Mouse (Mus musculus): ENCODE data around the gene Ahctf1. TPM values are rescaled to one million over a fixed set of nuclear protein-coding genes. Genes with fewer than 3 reads are reported as not detected.

Gene Ahctf1
- polyA plus RNA-seq (2012): 23.8 and 47.6 TPM in 2 replicates

DNA sequence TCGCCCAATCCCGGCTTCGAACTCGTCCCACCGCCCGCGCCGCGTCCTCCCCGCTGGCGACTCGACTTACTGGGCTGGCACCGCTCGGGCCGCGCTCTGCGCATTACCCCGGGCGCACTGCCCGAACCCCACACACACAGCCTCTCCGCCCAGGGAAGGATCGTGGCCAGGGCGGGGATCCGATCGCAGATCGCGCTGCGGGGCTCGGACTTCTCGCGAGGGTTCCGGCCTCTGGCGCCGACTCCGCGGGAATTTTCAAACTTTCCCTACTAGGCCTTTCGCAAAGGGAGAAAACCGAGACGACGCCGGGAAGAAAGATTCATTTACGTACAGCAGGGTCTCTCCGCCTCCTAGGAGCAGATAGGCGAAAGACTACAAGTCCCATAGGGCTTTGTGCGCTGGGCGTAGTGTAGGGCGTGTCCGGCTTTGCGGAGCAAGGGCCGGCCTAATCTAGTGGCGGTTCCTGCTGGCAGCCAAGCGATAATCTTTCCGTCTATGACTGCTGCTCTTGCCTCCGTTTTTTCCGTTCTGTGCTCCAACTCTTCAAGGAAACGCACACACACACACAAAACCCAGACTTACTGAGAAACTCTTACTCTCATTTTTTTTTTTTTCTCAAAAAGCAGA, at the start of gene Ahctf1:
Ahctf1 (minus strand) TSS at position 168 of the 627 bp plus-strand sequence.

DNA sequence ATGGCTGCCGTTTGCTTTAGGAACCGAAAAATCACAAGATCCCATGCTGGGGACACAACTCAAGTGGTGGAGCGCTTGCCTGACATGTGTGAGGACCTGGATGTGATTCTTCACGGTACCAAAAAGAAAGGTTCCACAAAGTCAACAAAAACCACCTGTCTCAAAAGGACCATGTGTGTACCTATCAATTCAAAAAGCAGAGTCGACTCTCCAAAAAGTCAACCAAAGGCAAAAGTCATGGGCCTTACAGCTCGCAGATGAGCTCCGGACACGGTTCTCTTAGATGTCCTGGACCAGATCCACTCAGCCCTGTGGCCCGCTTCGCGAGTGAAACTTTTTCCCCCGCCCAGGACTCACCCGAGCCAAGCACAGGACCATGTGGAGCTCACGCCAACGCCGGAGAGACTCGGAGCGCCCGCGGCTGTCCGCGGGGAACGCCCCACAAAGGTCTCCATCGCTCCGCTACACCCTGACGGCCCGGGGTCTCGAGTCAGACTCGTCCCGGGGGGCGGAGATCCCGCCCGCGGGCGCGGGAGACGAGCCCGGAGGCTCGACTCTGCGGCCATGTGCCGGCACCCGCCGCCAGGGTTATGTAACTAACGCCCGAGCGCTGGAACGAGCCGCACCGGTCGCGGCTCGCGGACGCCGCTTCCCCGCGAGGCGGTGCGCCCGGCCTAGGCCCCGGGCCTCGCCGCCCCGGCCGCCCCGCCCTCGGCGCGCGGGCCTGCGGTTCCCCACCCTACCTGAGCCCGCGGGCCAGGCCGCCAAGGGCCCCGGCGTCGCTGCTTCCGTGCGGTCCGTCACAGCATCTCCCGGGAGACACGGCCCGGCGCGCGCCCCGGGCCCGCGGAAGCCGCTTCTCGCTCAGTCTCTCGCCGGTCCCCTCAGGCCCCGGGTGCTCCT, 619 bp downstream of the Ahctf1 start, which contains the start of gene Gm10518:
Gm10518 (plus strand) TSS at position 767 of the 903 bp plus-strand sequence.

DNA sequence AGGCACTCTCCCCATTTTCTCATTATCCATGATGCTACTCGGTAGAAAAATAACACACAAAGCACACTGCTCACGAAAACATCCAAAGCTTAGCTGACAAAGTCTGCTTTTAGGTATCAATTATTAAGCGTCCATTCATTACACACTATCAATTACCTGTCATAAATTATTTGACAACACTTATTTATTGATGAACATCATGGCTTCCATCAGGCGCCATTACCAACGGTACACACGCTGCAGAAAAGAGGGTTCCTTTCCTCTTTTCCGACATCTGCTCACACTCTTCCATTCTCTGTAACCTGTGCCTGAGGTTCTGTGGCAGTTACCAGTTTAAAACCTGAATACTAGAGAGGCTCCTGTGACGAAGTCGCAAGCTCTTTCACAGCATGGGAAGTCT, 58.3 kb downstream of the Ahctf1 start, which contains the start of gene Kif28:
Kif28 (minus strand) TSS at position 101 of the 400 bp plus-strand sequence.

Other genes starting within 250 kb of the Ahctf1 start
- 3.4 and 3.5 TPM in 2 replicates for gene Sccpdh, start 135.5 kb downstream of the Ahctf1 start, polyA plus RNA-seq (2012)
- not detected in 2 replicates for gene Kif28, start 58.4 kb downstream of the Ahctf1 start, polyA plus RNA-seq (2012)
- gene Gm10518, start 304 bp downstream of the Ahctf1 start, polyA plus RNA-seq (2012): 0.18 TPM in 1 of 2 replicates, not detected in the other
- 3.7 and 4.0 TPM in 2 replicates for gene Cdc42bpa, start 156.8 kb upstream of the Ahctf1 start, polyA plus RNA-seq (2012)